Comparison of ENCODE assay signal across 8 mouse cellular contexts in the genomic region with DNA sequence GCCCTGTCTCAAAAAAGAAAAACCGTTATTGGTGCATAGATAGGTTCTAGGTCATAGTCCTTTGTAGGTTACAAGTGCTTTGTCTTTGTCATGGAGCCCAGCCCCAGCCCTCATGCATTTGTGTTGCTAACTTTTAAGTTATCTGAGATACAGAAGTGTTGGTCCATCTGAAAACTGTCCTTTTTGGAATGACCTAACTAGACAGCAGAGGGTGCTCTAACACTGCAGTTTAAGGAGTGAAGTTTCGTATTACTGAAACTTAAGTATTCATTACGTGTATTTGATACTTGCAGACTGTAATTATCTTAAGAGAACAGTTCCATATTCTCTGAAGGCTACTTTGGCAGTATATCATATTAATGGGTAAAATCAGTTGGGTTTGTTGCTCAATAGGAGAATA. TPM values are rescaled to one million over a fixed set of nuclear protein-coding genes. Genes with fewer than 3 reads are reported as not detected.
DNase-seq lines count a peak whose midpoint lies in the region; ATAC-seq lines count a peak whose summit lies in the region.
"Had no signal": no experiment of that assay in that cellular context is flagged by ENCODE, and none has a peak within 500 bp of the region (broad histone marks: within the 10 kb centered on the region; RNA-seq: fewer than 3 reads in every experiment).

No protein-coding gene starts in this region.

- no peak for ATAC-seq in kidney, embryonic 15.5 days (replicated peaks; ENCODE audit: low FRiP score)

- WGBS in kidney, embryonic 15.5 days = 48% methylated on average over 3 of the region's 3 CpGs

- DNase-seq in kidney, adult 8-10 months = peak; percentile 12 to 20
- DNase-seq in urinary bladder, postnatal 14 days (ENCODE audit: low spot score) = peak; percentile 12
- no peak for DNase-seq in urinary bladder, postnatal 36 days (ENCODE audit: low spot score in 2 of 2)
- peak; percentile 70 for DNase-seq in embryo, embryonic 10 days (ENCODE audit: low spot score)
- peak; percentile 49 for DNase-seq in lung, postnatal 14 days
- no peak for DNase-seq in ovary, adult 18-20 months (ENCODE audit: low spot score)

- no peak overlapping the region for H3K9ac ChIP-seq in kidney, embryonic 15.5 days
- H3K9ac ChIP-seq: limb, embryonic 13.5 days had no signal

- peaks cover 45% of the 10 kb centered on the region for H3K36me3 ChIP-seq in kidney, embryonic 15.5 days

- H3K27ac ChIP-seq in kidney, embryonic 15.5 days = no peak overlapping the region
- H3K27ac ChIP-seq: limb, embryonic 13.5 days had no signal

- no peak overlapping the region for H3K4me2 ChIP-seq in kidney, embryonic 15.5 days
- H3K4me2 ChIP-seq: limb, embryonic 13.5 days had no signal

- no peak overlapping the region for H3K4me3 ChIP-seq in kidney, embryonic 15.5 days (replicated peaks)
- H3K4me3 ChIP-seq: limb, embryonic 13.5 days had no signal

- H3K9me3 ChIP-seq in kidney, embryonic 15.5 days (replicated peaks) = no peaks in the 10 kb centered on the region
- H3K9me3 ChIP-seq: limb, embryonic 13.5 days had no signal

- H3K4me1 ChIP-seq in kidney, embryonic 15.5 days = no peaks in the 10 kb centered on the region
- H3K4me1 ChIP-seq: limb, embryonic 13.5 days had no signal

- H3K27me3 ChIP-seq in kidney, embryonic 15.5 days = no peaks in the 10 kb centered on the region
- H3K27me3 ChIP-seq: limb, embryonic 13.5 days had no signal

RNA-seq across cellular contexts. Expression of a gene that starts 24.0 kb away (rescaled TPM):
- polyA plus RNA-seq in kidney, embryonic 15.5 days (2015; fragmentation: Nextera tagmentation; extraction: Ambion mirVana) = 50.3 and 52.6 TPM in 2 replicates

Comparison
In these comparisons a context has a peak if more than half of its experiments do, and no peak if none do; other contexts are left out.
1. DNase-seq: peak in kidney, adult 8-10 months (2 of 2), urinary bladder, postnatal 14 days (single experiment), embryo, embryonic 10 days (single experiment) and lung, postnatal 14 days (single experiment); none in urinary bladder, postnatal 36 days (0 of 2) and ovary, adult 18-20 months (single experiment).